Mouse (Mus musculus) neural tube, embryonic 15.5 days (tissue): ENCODE data around the gene Lad1. TPM values are rescaled to one million over a fixed set of nuclear protein-coding genes. Genes with fewer than 3 reads are reported as not detected.

Experiments
- ATAC-seq: fragments of 200-750 bp; cut with Nextera tagmentation; 2 replicates; pipeline ENCODE4 v1.8.0; 2017; ENCODE audit warnings: mild to moderate bottlenecking, moderate TSS enrichment, moderate library complexity; ENCODE audit not compliant: low FRiP score
- H3K27ac ChIP-seq: fragments of 300-500 bp; sonication (generic); replicated peaks from 2 replicates; pipeline ENCODE4 v1.5.1; 2015; ENCODE audit warnings: mild to moderate bottlenecking, inconsistent platforms
- H3K27me3 ChIP-seq: fragments of 300-500 bp; sonication (generic); replicated peaks from 2 replicates; pipeline ENCODE4 v1.6.1; 2015; ENCODE audit warnings: inconsistent platforms
- H3K36me3 ChIP-seq: fragments of 300-500 bp; sonication (generic); 2 replicates; pipeline ENCODE4 v1.6.1; 2015; ENCODE audit warnings: inconsistent platforms
- H3K4me1 ChIP-seq: fragments of 300-500 bp; sonication (generic); 2 replicates; pipeline ENCODE4 v1.6.1; 2015; ENCODE audit warnings: inconsistent platforms
- H3K4me2 ChIP-seq: fragments of 300-500 bp; sonication (generic); 2 replicates; pipeline ENCODE4 v1.6.1; 2015; ENCODE audit warnings: inconsistent platforms, mild to moderate bottlenecking, moderate library complexity
- H3K4me3 ChIP-seq: fragments of 300-500 bp; sonication (generic); replicated peaks from 2 replicates; pipeline ENCODE4 v1.5.1; 2015; ENCODE audit warnings: mild to moderate bottlenecking, inconsistent platforms
- H3K9ac ChIP-seq: fragments of 300-500 bp; sonication (generic); replicated peaks from 2 replicates; pipeline ENCODE4 v1.6.1; 2015; ENCODE audit warnings: mild to moderate bottlenecking, inconsistent platforms
- H3K9me3 ChIP-seq: fragments of 300-500 bp; sonication (generic); replicated peaks from 2 replicates; pipeline ENCODE4 v1.6.1; 2016; ENCODE audit warnings: inconsistent platforms
- WGBS: fragments of 180-500 bp; shearing (Covaris S2); methylation state at CpG from one replicate; pipeline ENCODE4 v1.1.7; 2015; ENCODE audit warnings: mixed read lengths; 5-methylcytosine and 5-hydroxymethylcytosine counted together
- polyA plus RNA-seq: library from polyadenylated mRNA; unstranded; fragments of >200 nt; fragmentation: Nextera tagmentation; extraction: Ambion mirVana; gene quantifications from 2 replicates; pipeline ENCODE4 v1.2.1, GENCODE M21; 2015

Gene Lad1
- polyA plus RNA-seq, 1 experiment from 2014 or later = 0.65 TPM

DNA sequence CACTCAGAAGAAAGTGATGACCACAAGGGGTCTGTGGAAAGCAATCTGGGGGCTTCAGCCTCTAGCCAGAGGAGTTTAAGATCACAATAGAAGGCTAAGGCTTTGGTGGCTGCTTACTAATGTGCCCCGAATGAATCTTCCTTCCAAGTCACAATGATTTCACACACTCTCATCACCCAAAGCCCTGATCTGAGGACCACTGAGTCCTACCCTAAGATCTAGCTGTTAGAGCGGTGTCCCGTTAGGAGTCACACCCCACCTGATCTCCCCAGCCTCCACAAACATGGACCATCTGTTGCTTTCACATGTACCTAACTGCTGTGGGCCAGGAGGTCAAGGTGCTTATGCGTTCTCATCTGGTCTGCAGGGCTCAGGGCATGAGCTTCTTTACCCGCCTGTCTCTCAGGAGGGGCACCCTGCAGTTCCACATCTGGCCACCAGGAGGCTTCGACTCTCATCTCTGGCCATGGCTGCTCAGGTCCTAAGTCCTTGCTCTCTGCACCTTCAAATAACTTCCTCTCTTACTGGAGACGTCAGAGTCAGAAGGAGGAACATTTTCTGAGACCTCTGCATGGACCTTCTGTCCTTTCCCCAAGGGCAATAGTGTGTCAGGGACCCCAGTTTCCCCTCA is 7.3 kb upstream of the Lad1 start:
- H3K27me3 ChIP-seq = peaks cover 5% of the 10 kb centered on the region
- 37% methylated on average over 7 of the region's 7 CpGs for WGBS
- H3K4me1 ChIP-seq = no peaks in the 10 kb centered on the region
- H3K9ac ChIP-seq = no peak overlapping the region
- H3K4me2 ChIP-seq = no peak overlapping the region
- H3K27ac ChIP-seq = no peak overlapping the region
- H3K4me3 ChIP-seq = no peak overlapping the region
- no peak for ATAC-seq
- H3K9me3 ChIP-seq = no peaks in the 10 kb centered on the region
- H3K36me3 ChIP-seq = no peaks in the 10 kb centered on the region

DNA sequence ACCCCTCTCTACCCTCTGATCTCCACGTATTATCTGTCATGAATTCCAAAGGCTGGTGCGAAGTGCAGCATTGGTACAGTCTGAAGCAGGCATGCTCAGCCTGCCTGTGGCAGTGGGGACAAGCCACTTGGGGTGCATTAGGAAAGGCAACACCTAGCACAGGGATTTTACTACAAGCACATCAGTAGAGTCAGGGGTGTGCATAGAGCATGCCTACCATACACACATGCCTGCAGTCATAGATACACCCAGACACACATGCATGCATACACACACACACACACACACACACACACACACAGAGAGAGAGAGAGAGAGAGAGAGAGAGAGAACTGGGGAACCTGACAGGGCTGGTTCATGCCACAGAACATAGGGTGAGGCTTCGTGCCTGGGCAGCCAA is 6.2 kb upstream of the Lad1 start:
- no peak for ATAC-seq
- Histone ChIP-seq H3K4me1 (no peaks in the 10 kb centered on the region), H3K9ac (no peak overlapping the region), H3K4me2 (no peak overlapping the region), H3K4me3 (no peak overlapping the region), H3K9me3 (no peaks in the 10 kb centered on the region), H3K36me3 (no peaks in the 10 kb centered on the region), H3K27ac (no peak overlapping the region), H3K27me3 (peaks cover 16% of the 10 kb centered on the region)
- WGBS = 82% methylated on average over 3 of the region's 3 CpGs

DNA sequence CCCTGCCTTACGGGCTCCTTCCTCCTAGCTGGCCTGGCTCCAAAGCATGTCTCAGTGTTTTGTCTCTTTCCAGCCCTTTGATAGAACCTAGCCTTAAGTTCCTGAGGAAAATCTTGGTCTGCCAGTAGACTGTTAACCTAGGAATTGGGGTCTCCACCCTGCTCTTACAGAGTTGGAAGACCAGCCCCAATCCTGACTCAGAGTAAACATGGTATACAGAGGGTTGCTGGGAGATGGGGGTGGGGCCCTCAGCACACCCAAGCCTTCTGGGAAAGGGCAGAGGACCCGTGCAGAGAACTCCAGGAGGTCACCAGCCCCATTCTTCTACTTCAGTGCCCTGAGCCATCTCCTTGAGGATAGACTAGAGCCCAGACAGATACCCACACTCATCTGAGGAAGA is 5.8 kb upstream of the Lad1 start:
- Histone ChIP-seq H3K9ac (no peak overlapping the region), H3K4me2 (no peak overlapping the region), H3K9me3 (no peaks in the 10 kb centered on the region), H3K4me3 (no peak overlapping the region), H3K27me3 (peaks cover 20% of the 10 kb centered on the region), H3K36me3 (no peaks in the 10 kb centered on the region), H3K27ac (no peak overlapping the region), H3K4me1 (no peaks in the 10 kb centered on the region)
- ATAC-seq = no peak
- 39% methylated on average over 2 of the region's 2 CpGs for WGBS

DNA sequence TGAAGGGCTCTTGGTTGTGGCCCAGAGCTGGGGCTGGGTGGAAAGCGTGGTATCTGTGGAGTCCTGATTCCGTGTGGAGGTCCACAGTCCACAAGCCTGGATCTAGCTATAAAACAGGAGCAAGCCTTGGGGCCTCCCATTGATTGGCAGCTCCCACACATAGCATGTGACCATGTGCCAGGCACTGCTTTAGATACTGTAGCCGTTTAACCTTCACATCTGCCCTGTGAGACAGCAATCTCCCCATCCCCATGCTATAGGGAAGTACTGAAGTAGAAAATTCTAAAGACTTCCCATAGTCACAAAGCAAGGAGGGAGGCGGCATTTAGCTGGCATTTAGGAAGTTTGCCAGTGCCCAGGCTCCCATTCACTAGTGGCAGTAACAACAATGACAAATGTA is 5.3 kb upstream of the Lad1 start:
- WGBS = 57% methylated on average over 4 of the region's 4 CpGs
- Histone ChIP-seq H3K27ac (no peak overlapping the region), H3K9me3 (no peaks in the 10 kb centered on the region), H3K4me2 (no peak overlapping the region), H3K9ac (no peak overlapping the region), H3K4me1 (peaks cover 2% of the 10 kb centered on the region), H3K27me3 (peaks cover 25% of the 10 kb centered on the region), H3K4me3 (no peak overlapping the region), H3K36me3 (no peaks in the 10 kb centered on the region)
- ATAC-seq = no peak

DNA sequence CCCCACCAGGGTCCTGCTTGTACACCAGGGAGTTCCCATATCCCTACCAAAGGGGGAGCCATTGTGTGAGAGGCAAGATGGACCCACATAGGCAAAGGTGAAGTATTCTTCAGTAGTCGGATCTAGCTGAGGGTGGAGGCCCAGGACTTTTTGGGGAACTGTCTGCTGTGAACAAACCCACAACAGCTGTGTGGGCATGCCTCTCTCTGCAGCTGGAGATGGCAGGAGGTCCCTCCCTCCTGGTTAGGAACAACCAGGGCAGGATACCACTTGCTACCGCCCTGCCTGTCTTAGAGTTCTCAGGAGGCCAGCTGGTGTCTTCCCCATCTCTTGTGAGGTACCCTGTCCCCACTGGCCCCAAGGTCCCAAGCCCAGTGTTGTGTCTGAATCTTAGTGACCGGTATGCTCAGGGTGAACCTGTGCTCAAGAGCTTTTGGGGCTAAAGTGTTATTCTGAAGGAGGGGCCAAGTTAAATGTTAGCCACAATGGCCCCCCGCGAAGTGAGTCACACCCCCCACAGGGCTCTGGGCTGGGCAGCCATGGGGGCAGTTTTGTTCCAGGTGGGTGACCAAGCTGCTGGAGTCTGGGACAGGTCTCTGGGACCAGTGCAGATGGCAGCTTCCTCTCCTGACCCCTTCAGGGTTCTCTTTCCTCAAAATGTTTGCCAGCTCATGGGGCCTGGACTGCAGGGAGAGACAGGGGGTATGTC is 4.6 kb upstream of the Lad1 start:
- Histone ChIP-seq H3K9ac (no peak overlapping the region), H3K4me1 (peaks cover 10% of the 10 kb centered on the region), H3K4me3 (no peak overlapping the region), H3K27me3 (peaks cover 32% of the 10 kb centered on the region), H3K9me3 (no peaks in the 10 kb centered on the region), H3K4me2 (no peak overlapping the region), H3K27ac (no peak overlapping the region), H3K36me3 (no peaks in the 10 kb centered on the region)
- ATAC-seq = no peak
- 85% methylated on average over 5 of the region's 5 CpGs for WGBS

DNA sequence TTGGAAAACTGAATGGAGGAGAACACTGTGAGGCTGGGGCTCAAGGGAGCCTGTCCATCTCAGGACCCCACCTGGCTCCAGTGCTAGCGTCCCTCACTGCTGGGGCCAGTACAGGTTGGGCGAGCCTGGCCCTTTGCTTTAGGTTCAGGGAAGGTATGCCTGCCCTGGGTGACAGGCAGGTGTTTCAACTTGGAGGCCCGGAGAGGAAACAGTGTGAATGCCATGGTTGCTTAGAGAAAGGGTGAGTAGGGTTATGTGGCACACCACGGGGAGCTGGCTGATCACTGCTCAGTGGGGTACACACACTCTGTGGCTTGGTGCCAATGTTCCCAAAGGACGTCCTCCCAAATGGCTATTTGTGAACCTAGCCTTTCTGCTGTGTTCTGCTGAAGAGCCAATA is 3.9 kb upstream of the Lad1 start:
- H3K4me3 ChIP-seq = no peak overlapping the region
- no peak overlapping the region for H3K4me2 ChIP-seq
- H3K36me3 ChIP-seq = no peaks in the 10 kb centered on the region
- peaks cover 39% of the 10 kb centered on the region for H3K27me3 ChIP-seq
- H3K9me3 ChIP-seq = no peaks in the 10 kb centered on the region
- H3K9ac ChIP-seq = no peak overlapping the region
- no peak overlapping the region for H3K27ac ChIP-seq
- 81% methylated on average over 5 of the region's 5 CpGs for WGBS
- no peak for ATAC-seq
- peaks cover 13% of the 10 kb centered on the region for H3K4me1 ChIP-seq

DNA sequence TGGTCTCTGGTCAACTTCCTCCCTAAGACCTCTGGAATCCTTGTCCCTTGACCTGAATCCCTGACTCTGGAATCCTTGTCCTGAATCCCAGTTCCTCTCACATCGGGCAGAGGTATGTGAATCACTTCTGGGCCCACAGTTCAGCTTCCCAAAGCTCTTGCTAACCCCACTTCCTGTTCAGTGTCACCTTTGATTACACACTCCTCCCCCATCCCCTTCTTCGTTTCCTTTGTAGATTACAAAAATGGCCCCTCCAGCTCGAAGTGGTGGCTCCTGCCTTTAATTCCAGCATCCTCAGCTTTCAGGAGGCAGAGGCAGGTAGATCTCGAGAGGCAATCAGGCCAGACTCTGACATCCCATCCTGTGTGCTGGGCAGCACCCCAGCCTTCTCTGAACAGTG is 803 bp upstream of the Lad1 start:
- Histone ChIP-seq H3K27ac (no peak overlapping the region), H3K27me3 (peaks cover 58% of the 10 kb centered on the region), H3K4me2 (no peak overlapping the region; the same call in 1 of the 2 replicates), H3K9ac (no peak overlapping the region), H3K4me3 (no peak overlapping the region), H3K4me1 (peaks cover 13% of the 10 kb centered on the region), H3K36me3 (no peaks in the 10 kb centered on the region), H3K9me3 (no peaks in the 10 kb centered on the region)
- 75% methylated on average over 4 of the region's 4 CpGs for WGBS
- no peak for ATAC-seq

DNA sequence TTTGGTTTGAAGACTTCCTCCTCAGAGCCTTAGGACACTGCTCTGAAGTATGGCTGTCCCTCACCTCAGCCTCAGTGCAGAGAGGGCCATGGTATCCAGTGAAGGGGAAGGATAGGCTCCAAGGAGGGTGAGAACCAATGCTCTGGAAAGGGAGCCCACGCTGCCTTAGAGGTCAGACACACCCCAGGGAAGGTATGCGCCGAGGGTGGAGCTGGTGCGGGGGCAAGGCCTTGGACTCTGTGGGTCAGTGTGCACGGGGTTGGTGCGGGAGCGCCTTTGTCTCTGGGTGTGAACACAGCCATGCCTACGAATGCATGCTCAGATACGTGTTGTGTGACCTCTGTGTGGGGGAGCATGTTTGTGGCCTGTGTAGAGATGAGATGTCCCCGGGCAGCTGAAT is 1.7 kb downstream of the Lad1 start:
- Histone ChIP-seq H3K4me3 (no peak overlapping the region), H3K36me3 (no peaks in the 10 kb centered on the region), H3K4me2 (no peak overlapping the region), H3K27ac (no peak overlapping the region), H3K4me1 (peaks cover 13% of the 10 kb centered on the region), H3K9ac (no peak overlapping the region), H3K9me3 (no peaks in the 10 kb centered on the region), H3K27me3 (peaks cover 56% of the 10 kb centered on the region)
- WGBS = 82% methylated on average over 10 of the region's 10 CpGs
- ATAC-seq = no peak

DNA sequence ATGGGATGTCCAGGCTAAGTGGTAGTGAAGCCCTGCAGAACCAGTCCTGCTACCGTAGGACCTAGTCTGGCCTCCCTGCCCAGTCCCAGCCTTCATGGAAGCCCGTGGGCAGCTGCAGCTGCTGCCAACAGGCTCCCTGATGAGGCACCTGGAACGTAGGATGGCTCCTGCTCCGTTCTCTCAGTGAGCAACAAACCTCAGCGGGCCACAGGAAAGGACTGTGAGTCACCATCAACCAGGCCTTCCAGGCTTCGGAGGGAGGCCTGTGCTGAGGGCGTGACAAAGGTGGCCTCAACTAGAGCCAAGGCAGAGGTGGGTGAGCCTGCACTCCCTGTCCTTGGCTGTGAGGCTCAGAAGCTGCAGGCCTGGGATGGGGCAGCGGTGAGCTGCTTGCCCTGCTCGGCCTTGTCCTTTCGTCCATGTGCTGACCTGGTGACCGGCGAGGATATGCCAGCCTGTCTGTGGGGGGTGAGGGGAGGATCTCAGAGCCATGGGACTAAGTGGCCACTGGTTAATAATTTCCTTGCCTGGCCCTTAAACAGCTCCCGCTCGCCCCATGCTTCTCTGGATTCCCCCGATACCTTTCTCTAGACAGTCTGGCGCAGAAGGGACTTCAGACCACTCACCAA is 2.5 kb downstream of the Lad1 start:
- H3K27ac ChIP-seq = no peak overlapping the region
- H3K27me3 ChIP-seq = peaks cover 56% of the 10 kb centered on the region
- WGBS = 69% methylated on average over 16 of the region's 16 CpGs

DNA sequence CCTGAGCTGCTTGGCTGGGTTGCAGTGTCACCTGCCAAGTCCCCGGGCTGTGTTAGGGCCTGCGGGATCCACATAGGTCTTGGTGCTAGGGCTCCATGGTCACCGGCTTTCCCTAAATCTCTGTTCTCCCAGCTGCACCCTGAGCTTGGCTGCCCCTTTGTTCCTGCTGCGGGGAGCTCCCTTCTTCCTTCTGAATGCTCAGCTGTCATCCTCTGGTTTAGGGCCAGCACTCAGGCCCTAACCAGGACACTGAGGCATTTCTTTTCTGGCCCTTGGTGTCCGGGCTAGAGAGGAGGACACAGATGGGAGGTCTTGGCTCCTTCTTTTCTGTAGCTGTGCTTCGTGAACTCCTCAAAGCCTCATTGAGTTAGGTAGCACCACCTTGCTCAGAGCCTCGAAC is 3.4 kb downstream of the Lad1 start:
- Histone ChIP-seq H3K9me3 (no peaks in the 10 kb centered on the region), H3K27me3 (peaks cover 47% of the 10 kb centered on the region), H3K9ac (no peak overlapping the region), H3K4me2 (no peak overlapping the region), H3K4me3 (no peak overlapping the region), H3K4me1 (peaks cover 13% of the 10 kb centered on the region), H3K27ac (no peak overlapping the region), H3K36me3 (no peaks in the 10 kb centered on the region)
- no peak for ATAC-seq
- WGBS = 70% methylated on average over 7 of the region's 7 CpGs

More for the DNA sequence above, 2.5 kb downstream of the Lad1 start:
- peaks cover 13% of the 10 kb centered on the region for H3K4me1 ChIP-seq
- no peak overlapping the region for H3K4me3 ChIP-seq
- no peaks in the 10 kb centered on the region for H3K36me3 ChIP-seq
- no peak overlapping the region for H3K4me2 ChIP-seq
- H3K9me3 ChIP-seq = no peaks in the 10 kb centered on the region
- H3K9ac ChIP-seq = no peak overlapping the region
- no peak for ATAC-seq

DNA sequence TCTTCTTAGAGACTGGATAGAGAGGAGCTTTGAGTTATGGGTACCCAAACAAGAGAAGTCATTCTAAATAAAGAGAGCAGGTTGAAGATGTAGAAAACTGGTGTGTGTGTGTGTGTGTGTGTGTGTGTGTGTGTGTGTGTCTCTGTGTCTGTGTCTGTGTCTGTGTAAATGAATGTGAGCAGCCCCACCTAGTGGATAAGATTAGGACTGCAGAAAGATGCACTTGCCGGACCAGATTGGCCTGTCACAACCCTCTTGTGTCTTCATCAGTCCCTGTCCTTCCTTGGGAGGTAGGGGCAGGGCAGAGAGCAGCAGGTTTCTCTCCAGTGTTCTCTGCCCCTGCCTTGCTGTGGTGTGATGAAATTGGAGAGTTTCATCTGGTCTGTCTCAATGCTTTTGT is 10.5 kb downstream of the Lad1 start:
- Histone ChIP-seq H3K4me1 (no peaks in the 10 kb centered on the region), H3K9ac (no peak overlapping the region), H3K4me3 (no peak overlapping the region), H3K4me2 (no peak overlapping the region), H3K27me3 (no peaks in the 10 kb centered on the region), H3K9me3 (no peaks in the 10 kb centered on the region), H3K27ac (no peak overlapping the region), H3K36me3 (no peaks in the 10 kb centered on the region)
- ATAC-seq = no peak
- whole genome bisulfite sequencing = 19% methylated on average over 1 of the region's 1 CpGs

DNA sequence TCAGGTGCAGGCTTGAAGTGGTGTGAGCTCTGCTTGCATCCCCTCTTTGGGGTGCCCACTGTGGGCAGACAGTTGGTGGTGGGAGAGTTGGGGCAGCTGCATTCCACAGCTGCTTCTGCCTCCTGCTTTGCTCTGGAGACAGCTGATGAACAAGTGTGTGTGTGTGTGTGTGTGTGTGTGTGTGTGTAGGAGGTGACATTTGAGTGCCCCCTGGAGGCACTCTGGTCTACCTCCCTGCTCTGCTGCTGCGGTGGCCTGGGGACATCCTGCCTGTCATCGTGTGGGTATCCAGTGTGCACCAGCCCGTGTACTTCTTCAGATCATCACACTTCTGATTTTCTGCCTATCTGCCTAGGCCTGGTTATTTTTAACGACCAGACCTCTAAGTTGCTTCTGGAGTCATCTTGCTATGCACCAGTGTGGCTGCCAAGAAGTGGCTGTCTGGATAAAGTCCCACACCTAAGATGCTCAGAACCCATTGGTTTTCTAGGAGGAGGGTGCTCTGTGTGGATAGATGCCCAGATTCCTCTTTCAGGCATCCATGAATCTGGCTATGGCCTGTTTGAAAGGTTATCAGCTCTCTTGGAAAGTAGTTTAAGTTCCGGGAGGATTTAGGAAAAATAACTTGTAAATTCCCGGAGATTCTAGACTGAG is 15.9 kb downstream of the Lad1 start:
- H3K27me3 ChIP-seq = no peaks in the 10 kb centered on the region
- no peak overlapping the region for H3K9ac ChIP-seq
- WGBS = 76% methylated on average over 6 of the region's 6 CpGs
- H3K27ac ChIP-seq = no peak overlapping the region
- no peak overlapping the region for H3K4me3 ChIP-seq
- H3K4me2 ChIP-seq = no peak overlapping the region
- H3K36me3 ChIP-seq = no peaks in the 10 kb centered on the region
- H3K4me1 ChIP-seq = peaks cover 2% of the 10 kb centered on the region; the same call in 1 of the 2 replicates
- ATAC-seq = no peak
- no peaks in the 10 kb centered on the region for H3K9me3 ChIP-seq
